Mouse (Mus musculus) T-cell, adult 2 months (primary cell): ENCODE data around the gene Npsr1.
A peak's percentile ranks its signal among the peaks of the same experiment; 100 is the strongest.

Source experiments
- DNase-seq: peaks from one replicate; pipeline ENCODE4 v3.0.0; 2022; ENCODE audit warnings: low spot score

Npsr1 gene

GRCm38 (mm10) chr9:24236461-24236860 lies 138.7 kb downstream of the Npsr1 start:
- no peak for DNase-seq

GRCm38 (mm10) chr9:24247557-24247956 lies 149.8 kb downstream of the Npsr1 start:
- no peak for DNase-seq

GRCm38 (mm10) chr9:24254236-24254635 lies 156.4 kb downstream of the Npsr1 start:
- no peak for DNase-seq

DNA sequence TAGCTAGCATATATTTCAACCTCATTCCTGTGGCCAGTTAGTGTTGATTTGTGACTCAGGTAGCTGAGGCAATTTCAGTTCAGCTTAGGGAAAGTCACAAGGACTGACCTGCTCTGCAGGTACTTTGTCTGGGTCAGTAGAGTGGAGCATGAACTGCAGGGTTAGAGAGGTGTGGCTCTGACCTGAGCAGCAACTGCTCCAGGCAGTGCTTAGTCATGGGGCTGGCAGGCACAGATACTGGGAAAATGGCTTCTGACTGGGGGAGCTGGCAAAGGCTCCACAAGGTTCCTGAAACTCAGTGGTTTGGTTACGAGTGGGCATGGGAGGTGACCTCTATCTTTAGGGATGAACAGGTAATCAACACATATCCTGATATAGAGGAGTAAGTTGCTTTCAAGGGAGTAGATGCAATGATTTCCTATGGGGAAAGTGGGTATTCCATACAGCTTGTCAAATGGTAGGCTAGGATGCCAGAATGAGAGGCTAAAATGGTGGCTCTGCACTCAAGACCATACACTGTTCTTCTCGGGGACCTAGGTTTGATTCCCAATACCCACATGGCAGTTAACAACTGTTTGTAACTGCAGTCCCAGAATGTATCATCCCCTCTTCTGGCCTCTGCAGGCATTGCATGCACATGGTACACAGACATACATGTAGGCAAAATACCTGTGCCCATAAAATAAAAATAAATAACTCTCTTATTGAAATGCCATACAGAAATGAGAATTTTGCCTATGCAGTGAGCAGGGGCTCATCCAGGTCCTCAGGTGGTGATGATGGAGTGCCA lies 182.9 kb downstream of the Npsr1 start:
- DNase-seq, result no peak

- DNase-seq, result no peak
Measured at GRCm38 (mm10) chr9:24282617-24283016, 184.8 kb downstream of the Npsr1 start.

DNA sequence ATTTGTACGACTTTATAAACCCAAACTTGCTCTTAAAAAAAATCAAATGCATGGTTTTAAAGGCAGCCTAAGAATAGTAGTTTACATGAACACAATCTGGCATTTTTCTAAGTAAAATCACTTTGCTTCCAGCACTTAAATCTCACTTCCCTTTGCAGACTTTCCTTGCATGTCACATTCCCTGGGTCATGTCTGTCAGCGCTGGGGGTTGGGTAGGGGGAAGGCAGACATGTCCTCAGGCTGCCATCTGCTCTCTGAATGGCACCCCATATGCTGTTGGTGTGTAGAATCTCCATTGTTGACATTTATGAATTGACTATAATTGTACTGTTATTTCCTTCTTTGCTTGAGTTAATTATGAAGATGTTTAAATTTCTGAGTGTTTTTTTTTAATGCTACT lies 185.3 kb downstream of the Npsr1 start:
- no peak for DNase-seq

GRCm38 (mm10) chr9:24283536-24283935 lies 185.7 kb downstream of the Npsr1 start:
- DNase-seq, result no peak

DNA sequence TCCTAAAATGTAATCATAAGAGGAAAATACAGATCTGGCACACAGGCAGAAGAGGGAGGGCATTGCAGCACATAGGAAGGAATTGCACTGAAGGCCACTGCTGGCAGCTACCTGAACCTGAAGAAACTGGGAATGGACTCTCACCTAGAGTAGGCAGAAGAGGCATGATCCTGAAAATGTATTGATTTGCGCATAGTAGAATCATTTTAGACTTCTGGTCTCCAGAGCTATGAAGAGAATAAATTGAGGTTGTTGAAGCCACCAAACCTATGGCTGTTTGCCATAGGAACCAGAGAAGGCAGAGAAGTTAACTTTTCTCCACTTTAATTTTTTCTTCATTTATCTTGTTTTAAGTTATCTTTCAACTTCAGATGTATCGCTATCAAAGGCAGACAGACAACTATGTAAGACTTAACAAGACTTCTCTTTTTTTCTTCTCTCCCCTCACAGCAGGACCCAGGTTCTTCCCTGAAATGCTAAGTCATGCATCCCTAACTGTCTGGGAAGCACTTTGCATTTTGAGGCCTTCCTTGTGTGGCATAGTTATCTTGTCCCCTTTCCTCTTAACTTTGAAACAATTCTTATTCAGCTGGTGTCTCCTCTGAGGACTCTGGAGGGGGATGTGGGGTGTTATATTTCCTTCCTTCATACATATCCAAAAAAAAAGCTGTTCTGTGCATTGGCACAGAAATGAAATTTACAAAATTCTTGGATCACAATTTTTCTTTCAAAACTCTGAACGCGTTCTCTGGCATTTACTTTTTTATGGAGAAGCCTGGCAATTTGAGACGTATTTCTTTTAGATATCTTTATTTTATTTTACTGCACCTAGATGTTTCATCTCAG lies 186.7 kb downstream of the Npsr1 start:
- no peak for DNase-seq

DNA sequence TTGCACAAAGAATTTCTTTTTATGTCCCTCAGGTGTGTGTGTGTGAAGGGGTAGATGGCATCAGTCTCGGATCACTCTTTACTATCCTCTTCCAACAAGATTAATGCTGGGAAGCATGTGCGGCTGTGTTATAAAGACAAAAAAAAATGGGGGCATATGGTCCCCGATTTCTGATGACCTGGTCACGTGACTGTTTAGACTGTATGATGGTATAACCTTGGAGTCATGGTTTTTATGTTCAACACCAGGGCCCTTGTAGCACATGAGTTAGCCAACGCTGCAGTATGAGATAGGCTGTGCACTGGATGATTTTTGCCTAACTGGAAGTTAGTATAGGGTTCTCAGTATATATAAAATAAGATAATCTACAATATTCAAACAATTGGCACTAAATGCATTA lies 187.6 kb downstream of the Npsr1 start:
- no peak for DNase-seq

- no peak for DNase-seq
Measured at GRCm38 (mm10) chr9:24291385-24291784, 193.6 kb downstream of the Npsr1 start.

DNA sequence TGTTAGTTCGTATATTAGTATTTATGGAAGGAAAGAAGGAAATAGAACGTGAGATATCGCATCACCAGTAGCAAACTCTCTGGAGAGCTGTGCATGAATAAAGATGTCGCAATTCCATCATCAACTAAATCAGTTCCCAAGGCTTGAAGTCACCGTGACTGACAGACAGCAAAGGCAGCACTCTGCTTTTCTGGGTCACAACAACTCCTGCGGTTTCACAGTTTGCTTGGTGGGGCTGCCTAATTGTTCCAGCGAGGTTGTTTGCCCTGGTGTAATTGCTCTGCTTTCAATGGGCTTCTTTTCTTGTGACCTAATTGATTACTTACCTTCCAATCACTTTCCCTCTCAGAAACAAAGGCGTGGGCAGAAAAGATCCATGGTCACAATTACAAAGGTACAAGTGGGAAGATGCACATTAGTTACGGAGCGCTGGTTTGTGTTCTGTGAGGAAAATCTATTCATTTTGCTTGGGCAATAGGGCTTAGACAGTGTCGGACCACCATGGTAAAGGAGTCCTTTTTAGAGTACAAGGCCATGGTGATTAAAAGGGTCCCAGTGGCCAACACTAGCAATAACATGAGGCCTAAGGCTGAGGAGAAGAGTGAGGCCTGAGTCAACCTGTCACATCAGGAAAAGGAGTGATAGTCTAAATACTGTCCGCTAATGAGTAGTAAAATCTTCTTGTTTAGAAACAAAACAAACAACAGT lies 195.6 kb downstream of the Npsr1 start:
- no peak for DNase-seq

DNA sequence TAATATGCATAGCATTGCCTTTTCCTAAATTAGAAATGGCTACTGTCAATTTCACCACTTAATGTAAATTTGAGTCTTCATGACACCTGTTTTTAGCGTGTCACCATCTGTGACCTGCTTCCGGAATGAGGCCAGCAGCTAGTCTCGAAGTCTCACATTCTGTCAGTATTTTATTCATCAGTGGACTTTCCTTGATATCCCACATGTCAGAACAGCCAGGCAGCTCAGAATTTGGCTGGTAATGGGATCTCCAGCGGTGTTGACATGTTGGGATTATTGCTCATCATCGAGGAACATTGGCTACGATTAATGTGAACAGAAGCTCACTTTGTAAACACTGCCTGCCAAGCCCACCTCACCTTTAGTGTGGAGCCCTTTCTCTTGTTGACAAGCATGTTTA lies 205.1 kb downstream of the Npsr1 start:
- no peak for DNase-seq

- no peak for DNase-seq
Measured at GRCm38 (mm10) chr9:24306990-24307389, 209.2 kb downstream of the Npsr1 start.

DNA sequence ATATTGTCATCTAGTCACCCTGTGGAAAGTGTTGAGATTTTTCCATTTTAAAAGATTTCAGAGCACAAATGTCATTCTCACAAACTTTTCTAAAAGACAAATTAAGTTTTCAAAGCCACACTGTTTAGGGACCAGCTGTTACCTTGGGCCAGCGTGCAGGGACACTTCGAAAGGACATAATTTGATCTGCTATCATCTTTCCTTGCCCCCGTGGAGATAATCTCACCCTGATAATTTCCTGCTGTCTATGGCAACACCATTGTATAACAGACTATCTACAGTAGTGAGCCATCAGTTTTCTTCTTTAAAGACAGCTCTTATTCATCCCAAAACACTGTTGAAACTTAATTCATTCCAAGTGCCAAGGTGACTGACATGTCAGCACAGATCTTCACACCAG lies 209.6 kb downstream of the Npsr1 start:
- no peak for DNase-seq

DNA sequence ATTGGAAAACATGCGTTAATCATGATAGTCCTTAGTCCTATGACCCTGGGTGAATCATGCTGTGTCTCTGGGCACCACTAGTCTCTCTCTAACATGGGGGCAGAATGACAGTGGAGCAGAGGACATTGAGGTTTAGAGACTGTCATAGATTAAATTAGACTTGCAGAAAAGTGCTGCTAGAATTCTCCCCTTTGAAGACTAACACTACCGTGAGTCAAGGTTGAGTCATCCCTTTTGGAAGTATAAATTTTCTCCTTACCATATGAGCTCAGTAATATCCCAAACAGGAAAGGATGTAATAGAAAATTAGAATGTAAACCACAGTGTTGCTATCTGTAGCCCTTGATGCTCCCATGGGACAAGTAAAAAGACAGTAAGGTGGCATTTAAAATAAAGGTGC lies 218.0 kb downstream of the Npsr1 start:
- no peak for DNase-seq

DNA sequence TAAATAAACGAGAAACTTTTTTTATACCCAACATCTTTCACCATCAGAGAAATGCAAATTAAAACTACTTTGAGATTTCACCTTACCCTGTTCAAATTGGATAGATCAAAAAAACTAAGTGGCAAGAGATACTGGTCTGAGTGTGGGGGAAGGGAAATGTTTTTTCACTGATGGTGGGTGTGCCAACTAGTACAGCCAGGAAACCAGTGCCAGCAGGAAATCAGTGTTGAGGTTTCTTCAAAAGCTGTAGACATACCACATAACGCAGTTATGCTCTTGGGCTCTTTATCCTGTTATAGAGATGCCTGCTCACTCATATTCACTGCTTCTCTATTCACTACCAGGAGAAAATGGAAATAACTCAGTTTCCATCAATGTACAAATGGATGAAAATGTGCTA lies 233.9 kb downstream of the Npsr1 start:
- DNase-seq, result peak; percentile 53

DNA sequence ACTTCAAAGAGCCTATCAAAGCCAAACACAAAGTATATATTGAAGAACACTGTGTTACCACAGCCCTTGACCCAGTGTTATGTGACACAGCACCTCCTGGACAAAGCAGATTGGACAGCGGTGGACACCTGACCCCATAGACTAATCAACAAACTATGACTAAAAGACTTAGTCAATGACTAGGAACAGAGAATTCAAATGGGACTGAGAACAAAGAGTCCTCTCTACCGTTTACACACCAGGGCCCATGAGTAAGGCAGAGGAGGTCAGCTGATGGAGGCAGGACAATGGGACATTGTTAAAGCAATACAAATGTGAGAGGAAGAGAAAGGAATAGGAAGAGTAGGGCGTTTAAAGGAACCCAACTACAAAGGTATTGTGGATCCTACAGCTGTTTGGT lies 243.5 kb downstream of the Npsr1 start:
- no peak for DNase-seq

DNA sequence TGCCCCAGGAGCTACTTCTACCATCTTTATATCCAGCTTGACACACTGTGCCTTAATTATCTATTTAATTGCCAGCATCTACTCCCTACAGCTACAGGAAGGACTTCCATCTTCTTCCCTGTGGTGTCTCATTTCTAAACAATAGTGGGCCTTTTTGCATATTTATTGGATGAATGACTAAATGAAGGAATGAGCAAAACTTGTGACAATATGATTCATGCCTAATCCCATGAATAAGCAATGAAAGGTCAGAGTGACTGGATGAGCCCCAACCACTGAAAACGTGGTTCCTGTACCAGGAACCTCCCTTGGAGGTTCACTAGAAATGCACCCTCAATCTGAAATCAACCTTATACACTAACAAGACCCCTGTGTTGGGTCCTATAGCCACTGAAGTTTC lies 249.2 kb downstream of the Npsr1 start:
- DNase-seq, result no peak

- no peak for DNase-seq
Measured at GRCm38 (mm10) chr9:24349510-24349909, 251.7 kb downstream of the Npsr1 start.

- DNase-seq, result no peak
Measured at GRCm38 (mm10) chr9:24351402-24351801, 253.6 kb downstream of the Npsr1 start.
